Mouse (Mus musculus): ENCODE results near the gene Fign. TPM values are rescaled to one million over a fixed set of nuclear protein-coding genes. Genes with fewer than 3 reads are reported as not detected.

Gene Fign
- total RNA-seq (2023): not detected

GRCm38 (mm10) chr2:64097937-64098617, at the start of gene Fign:
Gene Fign (minus strand): TSS chr2:64098038.

Data from CD8-positive naive resting alpha-beta T cell, adult 57 days (primary cell).